Comparison of ENCODE assay signal across 19 mouse cellular contexts in the genomic region with DNA sequence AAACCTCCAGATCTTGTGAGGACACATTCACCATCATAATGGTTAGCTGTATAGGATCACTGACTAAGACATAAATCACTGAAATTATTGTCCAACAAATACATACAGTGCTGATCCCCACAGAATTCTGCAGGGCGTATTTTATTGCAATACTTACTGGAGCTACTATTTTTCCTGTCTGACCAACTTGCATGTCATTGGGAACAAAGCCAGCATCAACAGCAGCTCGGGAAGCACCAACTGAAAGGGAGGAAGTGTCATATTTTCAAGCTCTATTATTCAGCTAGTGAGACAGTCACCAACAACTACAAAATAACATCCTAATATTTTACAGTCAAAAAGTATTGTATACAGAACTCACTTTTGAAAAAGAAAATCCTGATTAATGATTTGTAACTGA. TPM values are rescaled to one million over a fixed set of nuclear protein-coding genes. Genes with fewer than 3 reads are reported as not detected.
A peak's percentile ranks its signal among the peaks of the same experiment; 100 is the strongest.
DNase-seq lines count a peak whose midpoint lies in the region; ATAC-seq lines count a peak whose summit lies in the region.
"Had no signal": no experiment of that assay in that cellular context is flagged by ENCODE, and none has a peak within 500 bp of the region (broad histone marks: within the 10 kb centered on the region; RNA-seq: fewer than 3 reads in every experiment).

No protein-coding gene starts in this region.

- H3K27me3 ChIP-seq in embryonic facial prominence, embryonic 14.5 days (replicated peaks; ENCODE audit: control insufficient read depth, insufficient read depth, low read length): no peaks in the 10 kb centered on the region
- H3K27me3 ChIP-seq in embryonic facial prominence, embryonic 10.5 days (replicated peaks; ENCODE audit: low read depth, poor library complexity, severe bottlenecking): no peaks in the 10 kb centered on the region
- no peaks in the 10 kb centered on the region for H3K27me3 ChIP-seq in kidney, embryonic 16.5 days (ENCODE audit: insufficient read depth, low read length)
- H3K27me3 ChIP-seq: embryonic facial prominence, embryonic 12.5 days; liver, embryonic 12.5 days; neural tube, embryonic 12.5 days; stomach, embryonic 15.5 days had no signal

- H3K27ac ChIP-seq in embryonic facial prominence, embryonic 14.5 days (replicated peaks; ENCODE audit: low read depth, low read length): no peak overlapping the region
- H3K27ac ChIP-seq in embryonic facial prominence, embryonic 10.5 days (replicated peaks): no peak overlapping the region
- H3K27ac ChIP-seq in kidney, embryonic 16.5 days (ENCODE audit: low read length): no peak overlapping the region
- H3K27ac ChIP-seq: embryonic facial prominence, embryonic 12.5 days; forebrain, embryonic 10.5 days; liver, embryonic 12.5 days; neural tube, embryonic 12.5 days; stomach, embryonic 15.5 days had no signal

- no peak for ATAC-seq in embryonic facial prominence, embryonic 14.5 days (ENCODE audit: low read depth)
- ATAC-seq in kidney, embryonic 16.5 days (ENCODE audit: low FRiP score, low TSS enrichment): peak; percentile 46; the same call in 1 of the 2 replicates
- ATAC-seq: liver, embryonic 12.5 days; midbrain, embryonic 16.5 days had no signal

- no peak overlapping the region for H3K4me2 ChIP-seq in embryonic facial prominence, embryonic 14.5 days (ENCODE audit: low read depth, low read length)
- H3K4me2 ChIP-seq in kidney, embryonic 16.5 days (replicated peaks; ENCODE audit: low read depth, low read length): no peak overlapping the region
- H3K4me2 ChIP-seq: embryonic facial prominence, embryonic 12.5 days; liver, embryonic 12.5 days; neural tube, embryonic 12.5 days; stomach, embryonic 15.5 days had no signal

- H3K4me3 ChIP-seq in embryonic facial prominence, embryonic 14.5 days (ENCODE audit: low read depth, low read length): no peak overlapping the region
- no peak overlapping the region for H3K4me3 ChIP-seq in embryonic facial prominence, embryonic 10.5 days
- no peak overlapping the region for H3K4me3 ChIP-seq in kidney, embryonic 16.5 days (ENCODE audit: low read length)
- H3K4me3 ChIP-seq: embryonic facial prominence, embryonic 12.5 days; forebrain, embryonic 10.5 days; liver, embryonic 12.5 days; neural tube, embryonic 12.5 days; stomach, embryonic 15.5 days had no signal

- WGBS in embryonic facial prominence, embryonic 14.5 days: 59% methylated on average over 2 of the region's 2 CpGs
- WGBS in embryonic facial prominence, embryonic 10.5 days: 84% methylated on average over 2 of the region's 2 CpGs
- 39% methylated on average over 2 of the region's 2 CpGs for WGBS in kidney, embryonic 16.5 days

- intact Hi-C loops in gastrocnemius, postnatal 36 days (cut with DNase I): no loop called here

- H3K9ac ChIP-seq in embryonic facial prominence, embryonic 14.5 days (ENCODE audit: low read depth, low read length): no peak overlapping the region
- H3K9ac ChIP-seq in kidney, embryonic 16.5 days (replicated peaks; ENCODE audit: low read length): no peak overlapping the region
- H3K9ac ChIP-seq: embryonic facial prominence, embryonic 12.5 days; liver, embryonic 12.5 days; neural tube, embryonic 12.5 days; stomach, embryonic 15.5 days had no signal

- no peaks in the 10 kb centered on the region for H3K4me1 ChIP-seq in embryonic facial prominence, embryonic 14.5 days (ENCODE audit: control insufficient read depth, insufficient read depth, low read length)
- H3K4me1 ChIP-seq in embryonic facial prominence, embryonic 10.5 days: no peaks in the 10 kb centered on the region
- no peaks in the 10 kb centered on the region for H3K4me1 ChIP-seq in kidney, embryonic 16.5 days (ENCODE audit: insufficient read depth, low read length)
- H3K4me1 ChIP-seq: embryonic facial prominence, embryonic 12.5 days; forebrain, embryonic 10.5 days; liver, embryonic 12.5 days; neural tube, embryonic 12.5 days; stomach, embryonic 15.5 days had no signal

- H3K9me3 ChIP-seq in embryonic facial prominence, embryonic 14.5 days (ENCODE audit: control insufficient read depth, low read length): no peaks in the 10 kb centered on the region
- H3K9me3 ChIP-seq in embryonic facial prominence, embryonic 10.5 days: no peaks in the 10 kb centered on the region
- no peaks in the 10 kb centered on the region for H3K9me3 ChIP-seq in kidney, embryonic 16.5 days (ENCODE audit: low read length)
- H3K9me3 ChIP-seq: embryonic facial prominence, embryonic 12.5 days; forebrain, embryonic 10.5 days; liver, embryonic 12.5 days; neural tube, embryonic 12.5 days; stomach, embryonic 15.5 days had no signal

- H3K36me3 ChIP-seq in embryonic facial prominence, embryonic 14.5 days (ENCODE audit: control insufficient read depth, insufficient read depth, low read length): peaks cover 56% of the 10 kb centered on the region
- H3K36me3 ChIP-seq in embryonic facial prominence, embryonic 10.5 days (replicated peaks): peaks cover 37% of the 10 kb centered on the region
- peaks cover 4% of the 10 kb centered on the region; the same call in 1 of the 2 replicates for H3K36me3 ChIP-seq in kidney, embryonic 16.5 days (ENCODE audit: insufficient read depth, low read length)
- H3K36me3 ChIP-seq: neural tube, embryonic 12.5 days; stomach, embryonic 15.5 days had no signal

- peak; percentile 23 for DNase-seq in embryonic facial prominence, embryonic 14.5 days (ENCODE audit: low spot score)
- no peak for DNase-seq in embryonic facial prominence, embryonic 10.5 days (ENCODE audit: low spot score)
- no peak for DNase-seq in kidney, adult 11 months
- DNase-seq in right cerebral cortex, adult 18-20 months: peak; percentile 15
- no peak for DNase-seq in right cerebral cortex, postnatal 25 days
- peak; percentile 5 for DNase-seq in telencephalon, adult 2 months (ENCODE audit: low read depth, low spot score)
- DNase-seq in gastrocnemius, postnatal 36 days: no peak
- DNase-seq: cerebellum, postnatal 14 days; left cerebral cortex, postnatal 4 days; thymus, postnatal 25 days had no signal

RNA-seq across cellular contexts. Expression of a gene that starts 29.9 kb away (rescaled TPM):
- polyA plus RNA-seq in embryonic facial prominence, embryonic 14.5 days (2014; fragmentation: Nextera tagmentation; extraction: Ambion mirVana): 182 and 191 TPM in 2 replicates
- 156 and 159 TPM in 2 replicates for polyA plus RNA-seq in embryonic facial prominence, embryonic 10.5 days (2016; fragmentation: Nextera tagmentation; extraction: Ambion mirVana)
- 226 and 242 TPM in 2 replicates for polyA plus RNA-seq in kidney, embryonic 16.5 days (2015; fragmentation: Nextera tagmentation; extraction: Ambion mirVana)
- total RNA-seq in gastrocnemius, postnatal 36 days (2021): 100 to 1,000 TPM; 213 to 275 TPM

RNA-seq across cellular contexts. Expression of a gene that starts 56.4 kb away (rescaled TPM):
- 7.3 and 7.9 TPM in 2 replicates for polyA plus RNA-seq in embryonic facial prominence, embryonic 14.5 days (2014; fragmentation: Nextera tagmentation; extraction: Ambion mirVana)
- 18.7 and 20.4 TPM in 2 replicates for polyA plus RNA-seq in embryonic facial prominence, embryonic 10.5 days (2016; fragmentation: Nextera tagmentation; extraction: Ambion mirVana)
- polyA plus RNA-seq in kidney, embryonic 16.5 days (2015; fragmentation: Nextera tagmentation; extraction: Ambion mirVana): not detected in 2 replicates
- not detected for total RNA-seq in gastrocnemius, postnatal 36 days (2021)
- total RNA-seq: layer of hippocampus, postnatal 36 days; left cerebral cortex, postnatal 4 days; MEL had no signal

Comparison
In these comparisons a context has a peak if more than half of its experiments do, and no peak if none do; other contexts are left out.
1. DNase-seq: peak in embryonic facial prominence, embryonic 14.5 days (single experiment), right cerebral cortex, adult 18-20 months (single experiment) and telencephalon, adult 2 months (single experiment); none in embryonic facial prominence, embryonic 10.5 days (single experiment), kidney, adult 11 months (single experiment), right cerebral cortex, postnatal 25 days (single experiment) and gastrocnemius, postnatal 36 days (0 of 2).